Mouse (Mus musculus): ENCODE measurements around the gene Ccl7. TPM values are rescaled to one million over a fixed set of nuclear protein-coding genes. Genes with fewer than 3 reads are reported as not detected.

Ccl7 gene
- total and polyA plus RNA-seq, 2 experiments from 2014 or later = 3.0 TPM; not detected in 1

- TF ChIP-seq CTCF (IDR thresholded peaks at IDR 0.05; ENCODE audit: low read depth) = no peak
- Histone ChIP-seq H3K4me3 (ENCODE audit: low read depth, low read length) (no peak overlapping the region), H3K27me3 (ENCODE audit: insufficient read depth, low read length) (no peaks in the 10 kb centered on the region), H3K4me1 (ENCODE audit: insufficient read depth) (no peaks in the 10 kb centered on the region), H3K36me3 (ENCODE audit: insufficient read depth) (no peaks in the 10 kb centered on the region), H3K9ac (no peak overlapping the region), H3K9me3 (ENCODE audit: low read length) (no peaks in the 10 kb centered on the region), H3K4me2 (ENCODE audit: low read depth) (no peak overlapping the region), H3K27ac (ENCODE audit: low read depth, low read length) (no peak overlapping the region)
- DNase-seq = no peak
- 90% methylated on average over 7 of the region's 7 CpGs for WGBS
- ATAC-seq = no peak
Measured at GRCm38 (mm10) chr11:82053849-82054248, 8.3 kb downstream of the Ccl7 start.

- no peak for DNase-seq
- WGBS = 77% methylated on average over 6 of the region's 6 CpGs
- TF ChIP-seq CTCF (IDR thresholded peaks at IDR 0.05; ENCODE audit: low read depth) = no peak
- Histone ChIP-seq H3K9ac (no peak within 1 kb of the TSS), H3K36me3 (ENCODE audit: insufficient read depth) (no peaks in the 10 kb centered on the region), H3K27me3 (ENCODE audit: insufficient read depth, low read length) (no peaks in the 10 kb centered on the region), H3K4me1 (ENCODE audit: insufficient read depth) (no peaks in the 10 kb centered on the region), H3K4me3 (ENCODE audit: low read depth, low read length) (no peak within 1 kb of the TSS), H3K9me3 (ENCODE audit: low read length) (no peaks in the 10 kb centered on the region), H3K27ac (ENCODE audit: low read depth, low read length) (no peak within 1 kb of the TSS), H3K4me2 (ENCODE audit: low read depth) (no peak within 1 kb of the TSS)
- ATAC-seq = no peak
Measured at GRCm38 (mm10) chr11:82057646-82058045, 12.1 kb downstream of the Ccl7 start, which contains the start of gene Ccl11. Gene Ccl11 (plus strand): TSS chr11:82057823.

- no peak overlapping the region for H3K4me3 ChIP-seq (ENCODE audit: low read depth, low read length)
- 62% methylated on average over 3 of the region's 3 CpGs for WGBS
- no peaks in the 10 kb centered on the region for H3K36me3 ChIP-seq (ENCODE audit: insufficient read depth)
- peak; percentile 10 for DNase-seq
- TF ChIP-seq CTCF (IDR thresholded peaks at IDR 0.05; ENCODE audit: low read depth) = no peak
- no peaks in the 10 kb centered on the region for H3K27me3 ChIP-seq (ENCODE audit: insufficient read depth, low read length)
- no peak overlapping the region for H3K9ac ChIP-seq
- no peaks in the 10 kb centered on the region for H3K9me3 ChIP-seq (ENCODE audit: low read length)
- no peak for ATAC-seq
- H3K27ac ChIP-seq (ENCODE audit: low read depth, low read length) = no peak overlapping the region
- H3K4me2 ChIP-seq (ENCODE audit: low read depth) = no peak overlapping the region
- H3K4me1 ChIP-seq (ENCODE audit: insufficient read depth) = no peaks in the 10 kb centered on the region
Measured at GRCm38 (mm10) chr11:82062226-82062625, 16.7 kb downstream of the Ccl7 start.

GRCm38 (mm10) chr11:82063454-82063853 lies 17.9 kb downstream of the Ccl7 start:
- Histone ChIP-seq H3K9me3 (ENCODE audit: low read length) (no peaks in the 10 kb centered on the region), H3K27ac (ENCODE audit: low read depth, low read length) (no peak overlapping the region), H3K4me2 (ENCODE audit: low read depth) (no peak overlapping the region), H3K9ac (no peak overlapping the region), H3K27me3 (ENCODE audit: insufficient read depth, low read length) (no peaks in the 10 kb centered on the region), H3K4me3 (ENCODE audit: low read depth, low read length) (no peak overlapping the region), H3K4me1 (ENCODE audit: insufficient read depth) (no peaks in the 10 kb centered on the region), H3K36me3 (ENCODE audit: insufficient read depth) (no peaks in the 10 kb centered on the region)
- WGBS = 81% methylated on average over 2 of the region's 2 CpGs
- TF ChIP-seq CTCF (IDR thresholded peaks at IDR 0.05; ENCODE audit: low read depth) = no peak
- ATAC-seq (no peak), DNase-seq (no peak)

GRCm38 (mm10) chr11:82066953-82067571 lies 21.6 kb downstream of the Ccl7 start:
- ATAC-seq = no peak
- 77% methylated on average over 7 of the region's 7 CpGs for WGBS
- H3K27ac ChIP-seq (ENCODE audit: low read depth, low read length) = no peak overlapping the region
- no peak for DNase-seq
- H3K4me3 ChIP-seq (ENCODE audit: low read depth, low read length) = no peak overlapping the region
- TF ChIP-seq CTCF (IDR thresholded peaks at IDR 0.05; ENCODE audit: low read depth) = no peak
- no peak overlapping the region for H3K9ac ChIP-seq
- H3K4me2 ChIP-seq (ENCODE audit: low read depth) = no peak overlapping the region
- H3K36me3 ChIP-seq (ENCODE audit: insufficient read depth) = no peaks in the 10 kb centered on the region
- H3K27me3 ChIP-seq (ENCODE audit: insufficient read depth, low read length) = no peaks in the 10 kb centered on the region
- H3K9me3 ChIP-seq (ENCODE audit: low read length) = no peaks in the 10 kb centered on the region
- no peaks in the 10 kb centered on the region for H3K4me1 ChIP-seq (ENCODE audit: insufficient read depth)

GRCm38 (mm10) chr11:82071076-82071475 lies 25.6 kb downstream of the Ccl7 start:
- Histone ChIP-seq H3K27ac (ENCODE audit: low read depth, low read length) (no peak overlapping the region), H3K27me3 (ENCODE audit: insufficient read depth, low read length) (no peaks in the 10 kb centered on the region), H3K4me2 (ENCODE audit: low read depth) (no peak overlapping the region), H3K4me3 (ENCODE audit: low read depth, low read length) (no peak overlapping the region), H3K36me3 (ENCODE audit: insufficient read depth) (no peaks in the 10 kb centered on the region), H3K9ac (no peak overlapping the region), H3K4me1 (ENCODE audit: insufficient read depth) (no peaks in the 10 kb centered on the region), H3K9me3 (ENCODE audit: low read length) (no peaks in the 10 kb centered on the region)
- no peak for TF ChIP-seq CTCF (IDR thresholded peaks at IDR 0.05; ENCODE audit: low read depth)
- no peak for DNase-seq
- WGBS = 79% methylated on average over 3 of the region's 3 CpGs
- no peak for ATAC-seq

GRCm38 (mm10) chr11:82072374-82072773 lies 26.9 kb downstream of the Ccl7 start:
- H3K27ac ChIP-seq (ENCODE audit: low read depth, low read length) = no peak overlapping the region
- no peak for ATAC-seq
- H3K27me3 ChIP-seq (ENCODE audit: insufficient read depth, low read length) = no peaks in the 10 kb centered on the region
- 88% methylated on average over 1 of the region's 1 CpGs for WGBS
- no peak overlapping the region for H3K4me3 ChIP-seq (ENCODE audit: low read depth, low read length)
- TF ChIP-seq CTCF (IDR thresholded peaks at IDR 0.05; ENCODE audit: low read depth) = peak; percentile 5; the same call in 1 of the 2 replicates
- no peaks in the 10 kb centered on the region for H3K4me1 ChIP-seq (ENCODE audit: insufficient read depth)
- no peak for DNase-seq
- no peaks in the 10 kb centered on the region for H3K9me3 ChIP-seq (ENCODE audit: low read length)
- H3K9ac ChIP-seq = no peak overlapping the region
- no peaks in the 10 kb centered on the region for H3K36me3 ChIP-seq (ENCODE audit: insufficient read depth)
- no peak overlapping the region for H3K4me2 ChIP-seq (ENCODE audit: low read depth)
